ENCODE assay signal across 24 mouse cellular contexts in genomic region chr9:117423259-117423658, GRCm38 (mm10).
DNase-seq lines count a peak whose midpoint lies in the region; ATAC-seq and TF ChIP-seq lines count a peak whose summit lies in the region.
"Had no signal": no experiment of that assay in that cellular context is flagged by ENCODE, and none has a peak within 500 bp of the region (broad histone marks: within the 10 kb centered on the region; RNA-seq: fewer than 3 reads in every experiment).

No protein-coding gene starts in this region.

- peak; percentile 45 for DNase-seq in embryonic facial prominence, embryonic 14.5 days (ENCODE audit: low spot score)
- DNase-seq in embryonic facial prominence, embryonic 10.5 days (ENCODE audit: low spot score), result no peak
- DNase-seq in kidney, adult 2 months, result peak; percentile 36
- DNase-seq in limb, embryonic 14.5 days (ENCODE audit: low spot score), result peak; percentile 32
- DNase-seq in limb, embryonic 10.5 days (ENCODE audit: low spot score), result no peak
- peak; percentile 41 for DNase-seq in testis, postnatal 10 days (ENCODE audit: low spot score)
- DNase-seq in testis, postnatal 14 days (ENCODE audit: low spot score), result no peak
- DNase-seq: adrenal gland, adult 8-10 months; adrenal gland, postnatal 36 days; B cell, adult 2 months; cerebellum, adult 18-20 months; cerebellum, adult 9-11 months; cerebellum, postnatal 36 days; gastrocnemius, adult 2 months; gastrocnemius, postnatal 25 days; heart, postnatal 36 days had no signal

- H3K4me3 ChIP-seq in embryonic facial prominence, embryonic 14.5 days (ENCODE audit: low read depth, low read length), result no peak overlapping the region
- H3K4me3 ChIP-seq in embryonic facial prominence, embryonic 10.5 days, result no peak overlapping the region
- no peak overlapping the region for H3K4me3 ChIP-seq in kidney, adult 2 months (ENCODE audit: insufficient read depth, low read depth, low read length)
- no peak overlapping the region for H3K4me3 ChIP-seq in kidney, embryonic 15.5 days (replicated peaks)
- H3K4me3 ChIP-seq in limb, embryonic 14.5 days (replicated peaks; ENCODE audit: low read length), result no peak overlapping the region
- H3K4me3 ChIP-seq in limb, embryonic 10.5 days, result no peak overlapping the region
- H3K4me3 ChIP-seq: embryonic facial prominence, embryonic 15.5 days; erythroblast, embryonic 14.5 days; forebrain, embryonic 10.5 days; gastrocnemius, adult 2 months; heart, embryonic 13.5 days had no signal

- H3K4me2 ChIP-seq in embryonic facial prominence, embryonic 14.5 days (ENCODE audit: low read depth, low read length), result no peak overlapping the region
- no peak overlapping the region for H3K4me2 ChIP-seq in kidney, embryonic 15.5 days
- H3K4me2 ChIP-seq in limb, embryonic 14.5 days (replicated peaks; ENCODE audit: low read depth, low read length, severe bottlenecking), result no peak overlapping the region
- H3K4me2 ChIP-seq: embryonic facial prominence, embryonic 15.5 days; heart, embryonic 13.5 days had no signal

- no peaks in the 10 kb centered on the region for H3K27me3 ChIP-seq in embryonic facial prominence, embryonic 14.5 days (replicated peaks; ENCODE audit: control insufficient read depth, insufficient read depth, low read length)
- no peaks in the 10 kb centered on the region for H3K27me3 ChIP-seq in embryonic facial prominence, embryonic 10.5 days (replicated peaks; ENCODE audit: low read depth, poor library complexity, severe bottlenecking)
- H3K27me3 ChIP-seq in kidney, adult 2 months (replicated peaks; ENCODE audit: control insufficient read depth, insufficient read depth, low read length), result no peaks in the 10 kb centered on the region
- no peaks in the 10 kb centered on the region for H3K27me3 ChIP-seq in kidney, embryonic 15.5 days
- no peaks in the 10 kb centered on the region for H3K27me3 ChIP-seq in limb, embryonic 14.5 days (ENCODE audit: control insufficient read depth, insufficient read depth, low read length)
- H3K27me3 ChIP-seq in limb, embryonic 10.5 days (ENCODE audit: low read depth, poor library complexity, severe bottlenecking), result no peaks in the 10 kb centered on the region
- H3K27me3 ChIP-seq: embryonic facial prominence, embryonic 15.5 days; heart, embryonic 13.5 days had no signal

- no peak for ATAC-seq in embryonic facial prominence, embryonic 14.5 days (ENCODE audit: low read depth)
- ATAC-seq in kidney, embryonic 15.5 days (replicated peaks; ENCODE audit: low FRiP score), result no peak
- ATAC-seq in limb, embryonic 14.5 days (ENCODE audit: low FRiP score, low read depth), result no peak
- ATAC-seq: CD4-positive, CD25-positive, alpha-beta regulatory T cell, adult 4 months; forebrain, embryonic 14.5 days had no signal

- no peak overlapping the region for H3K27ac ChIP-seq in embryonic facial prominence, embryonic 14.5 days (replicated peaks; ENCODE audit: low read depth, low read length)
- no peak overlapping the region for H3K27ac ChIP-seq in embryonic facial prominence, embryonic 10.5 days (replicated peaks)
- H3K27ac ChIP-seq in kidney, adult 2 months (ENCODE audit: insufficient read depth, low read depth, low read length), result no peak overlapping the region
- H3K27ac ChIP-seq in kidney, embryonic 15.5 days, result no peak overlapping the region
- H3K27ac ChIP-seq in limb, embryonic 14.5 days (replicated peaks; ENCODE audit: low read depth, low read length), result no peak overlapping the region
- H3K27ac ChIP-seq in limb, embryonic 10.5 days, result no peak overlapping the region
- H3K27ac ChIP-seq: embryonic facial prominence, embryonic 15.5 days; forebrain, embryonic 10.5 days; gastrocnemius, adult 2 months; heart, embryonic 13.5 days had no signal

- no peak overlapping the region for H3K9ac ChIP-seq in embryonic facial prominence, embryonic 14.5 days (ENCODE audit: low read depth, low read length)
- no peak overlapping the region for H3K9ac ChIP-seq in kidney, embryonic 15.5 days
- H3K9ac ChIP-seq in limb, embryonic 14.5 days (ENCODE audit: low read depth, low read length, severe bottlenecking), result no peak overlapping the region
- H3K9ac ChIP-seq: embryonic facial prominence, embryonic 15.5 days; heart, embryonic 13.5 days had no signal

- no peaks in the 10 kb centered on the region for H3K36me3 ChIP-seq in embryonic facial prominence, embryonic 14.5 days (ENCODE audit: control insufficient read depth, insufficient read depth, low read length)
- H3K36me3 ChIP-seq in embryonic facial prominence, embryonic 10.5 days (replicated peaks), result no peaks in the 10 kb centered on the region
- H3K36me3 ChIP-seq in kidney, adult 2 months (ENCODE audit: control insufficient read depth, insufficient read depth, low read length), result no peaks in the 10 kb centered on the region
- H3K36me3 ChIP-seq in kidney, embryonic 15.5 days, result no peaks in the 10 kb centered on the region
- H3K36me3 ChIP-seq in limb, embryonic 14.5 days (ENCODE audit: control insufficient read depth, insufficient read depth, low read length), result no peaks in the 10 kb centered on the region
- H3K36me3 ChIP-seq in limb, embryonic 10.5 days, result no peaks in the 10 kb centered on the region
- H3K36me3 ChIP-seq: embryonic facial prominence, embryonic 15.5 days; forebrain, embryonic 10.5 days; G1E; heart, embryonic 13.5 days had no signal

- TF ChIP-seq POLR2A in kidney, adult 2 months (IDR thresholded peaks at IDR 0.05; ENCODE audit: low read depth, low read length), result no peak
- TF ChIP-seq POLR2A in limb, embryonic 14.5 days (IDR thresholded peaks at IDR 0.05; ENCODE audit: borderline replicate concordance, extremely low read depth, insufficient read depth, insufficient read length), result no peak

- H3K9me3 ChIP-seq in embryonic facial prominence, embryonic 14.5 days (ENCODE audit: control insufficient read depth, low read length), result no peaks in the 10 kb centered on the region
- no peaks in the 10 kb centered on the region for H3K9me3 ChIP-seq in embryonic facial prominence, embryonic 10.5 days
- H3K9me3 ChIP-seq in kidney, embryonic 15.5 days (replicated peaks), result no peaks in the 10 kb centered on the region
- H3K9me3 ChIP-seq in limb, embryonic 14.5 days (ENCODE audit: control insufficient read depth, low read length), result no peaks in the 10 kb centered on the region
- no peaks in the 10 kb centered on the region for H3K9me3 ChIP-seq in limb, embryonic 10.5 days (replicated peaks)
- H3K9me3 ChIP-seq: embryonic facial prominence, embryonic 15.5 days; forebrain, embryonic 10.5 days; heart, embryonic 13.5 days had no signal

- no peak for TF ChIP-seq CTCF in kidney, adult 2 months (conservative IDR thresholded peaks at IDR 0.05; ENCODE audit: insufficient read depth, insufficient read length, low read depth, low read length)

- H3K4me1 ChIP-seq in embryonic facial prominence, embryonic 14.5 days (ENCODE audit: control insufficient read depth, insufficient read depth, low read length), result no peaks in the 10 kb centered on the region
- no peaks in the 10 kb centered on the region for H3K4me1 ChIP-seq in embryonic facial prominence, embryonic 10.5 days
- no peaks in the 10 kb centered on the region for H3K4me1 ChIP-seq in kidney, adult 2 months (ENCODE audit: control insufficient read depth, insufficient read depth, low read length)
- H3K4me1 ChIP-seq in kidney, embryonic 15.5 days, result no peaks in the 10 kb centered on the region
- H3K4me1 ChIP-seq in limb, embryonic 14.5 days (ENCODE audit: control insufficient read depth, insufficient read depth, low read length), result no peaks in the 10 kb centered on the region
- no peaks in the 10 kb centered on the region for H3K4me1 ChIP-seq in limb, embryonic 10.5 days
- H3K4me1 ChIP-seq: embryonic facial prominence, embryonic 15.5 days; forebrain, embryonic 10.5 days; heart, embryonic 13.5 days had no signal

- WGBS in embryonic facial prominence, embryonic 14.5 days, result 51% methylated on average over 5 of the region's 5 CpGs
- 84% methylated on average over 5 of the region's 5 CpGs for WGBS in embryonic facial prominence, embryonic 10.5 days
- 60% methylated on average over 5 of the region's 5 CpGs for WGBS in kidney, adult 2 months
- WGBS in kidney, embryonic 15.5 days, result 55% methylated on average over 5 of the region's 5 CpGs
- 63% methylated on average over 5 of the region's 5 CpGs for WGBS in limb, embryonic 14.5 days
- 87% methylated on average over 5 of the region's 5 CpGs for WGBS in limb, embryonic 10.5 days

Comparison
In these comparisons a context has a peak if more than half of its experiments do, and no peak if none do; other contexts are left out.
1. DNase-seq: peak in embryonic facial prominence, embryonic 14.5 days (single experiment), kidney, adult 2 months (single experiment), limb, embryonic 14.5 days (single experiment) and testis, postnatal 10 days (single experiment); none in embryonic facial prominence, embryonic 10.5 days (single experiment), limb, embryonic 10.5 days (single experiment) and testis, postnatal 14 days (single experiment).